Mouse (Mus musculus) brain, embryonic 14.5 days (tissue): ENCODE measurements at regions not wholly inside any gene's neighbourhood (a gene's known extent, or its start where the extent isn't known, plus 50 kb on each side); places are given as distances from the start of the nearest gene placed in this dataset.

ENCODE experiments used
- CTCF ChIP-seq: fragments of 200-500 bp; IDR thresholded peaks from 2 replicates; pipeline ENCODE4 v1.5.1; 2012; ENCODE audit warnings: inconsistent platforms, mild to moderate bottlenecking, moderate library complexity, borderline replicate concordance; ENCODE audit not compliant: insufficient read depth, insufficient read length; ENCODE audit errors: extremely low read depth
- POLR2A ChIP-seq: fragments of 200-500 bp; IDR thresholded peaks from 2 replicates; pipeline ENCODE4 v1.6.1; 2012; ENCODE audit warnings: mild to moderate bottlenecking, inconsistent platforms, borderline replicate concordance; ENCODE audit not compliant: poor library complexity, insufficient read depth, insufficient read length, severe bottlenecking; ENCODE audit errors: extremely low read depth

DNA sequence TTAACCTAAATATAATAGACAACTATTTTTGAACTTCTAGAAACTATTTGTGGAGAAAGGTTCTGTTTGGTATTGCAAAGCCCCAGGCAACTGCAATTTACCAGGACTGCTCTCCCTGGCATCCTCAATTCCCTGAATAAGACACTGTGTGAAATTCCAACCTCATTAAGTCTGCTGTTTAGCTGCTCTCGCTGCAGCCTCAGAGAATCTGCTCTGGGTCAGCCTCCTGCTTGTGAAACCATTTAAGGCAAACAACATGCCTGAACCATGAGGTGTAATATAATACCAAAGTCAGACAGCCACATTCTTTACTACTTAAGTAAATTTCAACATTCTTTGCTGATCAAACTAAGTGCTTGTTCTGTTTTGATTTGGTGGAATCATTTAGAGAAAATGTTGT lies 1177.6 kb upstream of the Cited2 start:
- TF ChIP-seq CTCF: no peak
- no peak for TF ChIP-seq POLR2A
